Mouse (Mus musculus) cerebellum, adult 2 months (tissue): ENCODE measurements around the gene Purb.

Experiments
- CTCF ChIP-seq: fragments of 200-500 bp; IDR thresholded peaks from 2 replicates; pipeline ENCODE4 v1.5.1; 2011; ENCODE audit warnings: low read depth, mild to moderate bottlenecking, control low read depth, low read length, moderate library complexity, borderline replicate concordance; ENCODE audit not compliant: insufficient read depth
- POLR2A ChIP-seq: fragments of 200-500 bp; IDR thresholded peaks from 2 replicates; pipeline ENCODE4 v1.6.1; 2011; ENCODE audit warnings: low read length, control low read depth, borderline replicate concordance; ENCODE audit not compliant: insufficient read depth

DNA sequence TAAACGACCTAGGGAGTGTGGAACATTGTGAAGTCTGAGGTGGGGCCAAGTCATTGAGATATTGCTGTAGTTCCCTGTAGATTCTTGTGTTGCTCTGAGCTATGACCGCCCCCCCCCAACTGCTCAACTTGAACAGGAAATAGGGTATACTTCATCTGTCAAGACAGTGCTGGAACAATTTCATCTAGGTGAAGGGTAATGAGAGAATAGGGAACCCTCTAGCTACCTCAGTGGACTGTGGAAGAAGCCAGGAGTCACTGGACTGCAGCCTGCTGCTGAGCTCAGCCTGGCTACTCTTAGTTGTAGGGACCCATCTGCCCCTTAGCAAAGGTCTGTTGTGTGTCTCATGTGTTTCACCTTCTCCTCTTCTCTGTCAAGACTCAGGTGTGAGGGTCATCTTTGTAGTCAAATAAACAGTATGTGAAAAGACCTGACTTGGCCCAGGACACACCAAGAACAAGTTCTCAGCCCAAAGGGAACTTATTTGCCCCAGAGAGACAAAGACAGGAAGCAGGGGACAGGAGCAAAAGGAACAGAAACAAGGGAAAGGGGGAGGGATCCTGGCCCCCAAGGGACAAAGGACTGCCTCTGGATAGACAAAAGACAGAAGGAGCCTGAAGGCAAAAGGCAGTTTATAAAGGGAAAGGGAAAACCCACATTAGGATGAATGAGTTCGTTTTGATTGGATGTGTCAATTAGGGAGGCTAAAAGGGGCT lies 8.7 kb upstream of the Purb start:
- no peak for TF ChIP-seq POLR2A
- TF ChIP-seq CTCF: no peak
